Mouse (Mus musculus) mesoderm, embryonic 11.5 days (tissue): Measurements from ENCODE around the gene Zbtb16.

Source experiments
- DNase-seq: peaks from one replicate; pipeline ENCODE4 v3.0.0-alpha.2; 2012; ENCODE audit warnings: low read depth, low spot score

Gene Zbtb16

GRCm38 (mm10) chr9:48728731-48729123 is 107.3 kb downstream of the Zbtb16 start:
- DNase-seq: no peak

- no peak for DNase-seq
Observed at GRCm38 (mm10) chr9:48728083-48728730, 107.8 kb downstream of the Zbtb16 start.

- no peak for DNase-seq
Observed at GRCm38 (mm10) chr9:48726341-48726740, 109.7 kb downstream of the Zbtb16 start.

GRCm38 (mm10) chr9:48725918-48726317 is 110.1 kb downstream of the Zbtb16 start:
- DNase-seq: no peak

- no peak for DNase-seq
Observed at GRCm38 (mm10) chr9:48725161-48725560, 110.9 kb downstream of the Zbtb16 start.

- no peak for DNase-seq
Observed at GRCm38 (mm10) chr9:48724733-48725132, 111.3 kb downstream of the Zbtb16 start.

GRCm38 (mm10) chr9:48723511-48724304 is 112.3 kb downstream of the Zbtb16 start:
- DNase-seq: no peak

- no peak for DNase-seq
Observed at GRCm38 (mm10) chr9:48723025-48723424, 113.0 kb downstream of the Zbtb16 start.

GRCm38 (mm10) chr9:48722261-48722920 is 113.6 kb downstream of the Zbtb16 start:
- DNase-seq: no peak

GRCm38 (mm10) chr9:48721655-48722054 is 114.4 kb downstream of the Zbtb16 start:
- no peak for DNase-seq

GRCm38 (mm10) chr9:48721172-48721571 is 114.8 kb downstream of the Zbtb16 start:
- DNase-seq: no peak

- DNase-seq: no peak
Observed at GRCm38 (mm10) chr9:48720251-48720963, 115.6 kb downstream of the Zbtb16 start.

- DNase-seq: no peak
Observed at GRCm38 (mm10) chr9:48719619-48720018, 116.4 kb downstream of the Zbtb16 start.

GRCm38 (mm10) chr9:48716549-48716948 is 119.5 kb downstream of the Zbtb16 start:
- no peak for DNase-seq

- no peak for DNase-seq
Observed at GRCm38 (mm10) chr9:48715042-48715441, 121.0 kb downstream of the Zbtb16 start.

GRCm38 (mm10) chr9:48713779-48714178 is 122.2 kb downstream of the Zbtb16 start:
- no peak for DNase-seq

- DNase-seq: no peak
Observed at GRCm38 (mm10) chr9:48712985-48713765, 122.8 kb downstream of the Zbtb16 start.

- DNase-seq: no peak
Observed at GRCm38 (mm10) chr9:48711826-48712225, 124.2 kb downstream of the Zbtb16 start.

- DNase-seq: no peak
Observed at GRCm38 (mm10) chr9:48711296-48711781, 124.7 kb downstream of the Zbtb16 start.

- DNase-seq: no peak
Observed at GRCm38 (mm10) chr9:48710355-48711295, 125.4 kb downstream of the Zbtb16 start.
